Mouse (Mus musculus): ENCODE results near the gene Fpr3.

- no peak for TF ChIP-seq CTCF (IDR thresholded peaks at IDR 0.05; ENCODE audit: control insufficient read depth, insufficient read depth, insufficient read length)
- no peak for TF ChIP-seq USF1 (IDR thresholded peaks at IDR 0.05; ENCODE audit: low read depth)
- TF ChIP-seq MAX (IDR thresholded peaks at IDR 0.05), result no peak
- TF ChIP-seq MYOG (IDR thresholded peaks at IDR 0.05; ENCODE audit: control insufficient read depth, extremely low read depth, insufficient read length), result no peak
Observed at GRCm38 (mm10) chr17:17866801-17867469, 20.7 kb upstream of the Fpr3 start.

All from C2C12 (cell line).